Mouse (Mus musculus) limb, embryonic 15.5 days (tissue): ENCODE measurements around the gene Tmem119. TPM values are rescaled to one million over a fixed set of nuclear protein-coding genes. Genes with fewer than 3 reads are reported as not detected.

ENCODE experiments used
- ATAC-seq: fragments of 200-750 bp; cut with Nextera tagmentation; 2 replicates; pipeline ENCODE4 v1.8.0; 2017; ENCODE audit warnings: low read depth, moderate TSS enrichment; ENCODE audit not compliant: insufficient number of reproducible peaks, low FRiP score, low TSS enrichment
- H3K27ac ChIP-seq: fragments of 300-500 bp; sonication (generic); 2 replicates; pipeline ENCODE4 v1.5.1; 2015; ENCODE audit warnings: moderate library complexity, mild to moderate bottlenecking, inconsistent platforms
- H3K27me3 ChIP-seq: fragments of 300-500 bp; sonication (generic); 2 replicates; pipeline ENCODE4 v1.6.1; 2015; ENCODE audit warnings: inconsistent platforms
- H3K36me3 ChIP-seq: fragments of 300-500 bp; sonication (generic); 2 replicates; pipeline ENCODE4 v1.6.1; 2015; ENCODE audit warnings: inconsistent platforms
- H3K4me1 ChIP-seq: fragments of 300-500 bp; sonication (generic); 2 replicates; pipeline ENCODE4 v1.6.1; 2015; ENCODE audit warnings: inconsistent platforms
- H3K4me2 ChIP-seq: fragments of 300-500 bp; sonication (generic); 2 replicates; pipeline ENCODE4 v1.6.1; 2015; ENCODE audit warnings: mild to moderate bottlenecking, inconsistent platforms
- H3K4me3 ChIP-seq: fragments of 300-500 bp; sonication (generic); 2 replicates; pipeline ENCODE4 v1.5.1; 2015; ENCODE audit warnings: mild to moderate bottlenecking, inconsistent platforms
- H3K9ac ChIP-seq: fragments of 300-500 bp; sonication (generic); 2 replicates; pipeline ENCODE4 v1.6.1; 2015; ENCODE audit warnings: inconsistent platforms
- H3K9me3 ChIP-seq: fragments of 300-500 bp; sonication (generic); 2 replicates; pipeline ENCODE4 v1.6.1; 2016; ENCODE audit warnings: inconsistent platforms
- WGBS: fragments of 180-500 bp; shearing (Covaris S2); methylation state at CpG from one replicate; pipeline ENCODE4 v1.1.7; 2015; 5-methylcytosine and 5-hydroxymethylcytosine counted together
- polyA plus RNA-seq: library from polyadenylated mRNA; unstranded; fragments of >200 nt; fragmentation: Nextera tagmentation; extraction: Ambion mirVana; gene quantifications from 2 replicates; pipeline ENCODE4 v1.2.1, GENCODE M21; 2015

Gene Tmem119
- polyA plus RNA-seq: 202 and 204 TPM in 2 replicates

DNA sequence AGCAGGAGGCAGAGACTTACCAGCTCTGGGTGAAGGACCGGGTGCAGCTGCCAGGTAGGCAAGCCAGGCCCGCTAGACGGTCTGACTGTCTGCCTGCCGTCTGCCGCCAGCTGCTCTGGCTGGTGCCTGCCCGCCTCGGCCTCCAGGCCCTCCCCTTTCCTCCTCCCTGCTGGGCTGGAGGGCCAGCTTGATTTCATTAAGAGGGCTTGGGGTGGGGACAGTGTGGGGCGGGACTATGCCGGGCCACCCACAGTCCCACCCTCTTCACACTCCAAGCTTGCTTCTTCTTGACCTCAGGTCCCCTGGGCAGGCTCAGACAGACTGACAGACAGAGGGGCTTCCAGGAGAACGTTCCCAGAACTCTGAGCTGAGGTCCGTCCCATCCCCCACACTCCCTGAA is at the start of gene Tmem119:
TSS of gene Tmem119 (minus strand) at position 237 of the 400 bp plus-strand sequence.
- peak; percentile 87 for ATAC-seq
- Histone ChIP-seq H3K36me3 (peaks cover 5% of the 10 kb centered on the region; the same call in 1 of the 2 replicates), H3K27ac (peak within 1 kb of the TSS; percentile 92), H3K9me3 (no peaks in the 10 kb centered on the region), H3K4me1 (peaks cover 69% of the 10 kb centered on the region), H3K9ac (peak within 1 kb of the TSS; percentile 53), H3K4me3 (peak within 1 kb of the TSS; percentile 56), H3K27me3 (no peaks in the 10 kb centered on the region), H3K4me2 (peak within 1 kb of the TSS; percentile 61)
- under 1% methylated on average over 11 of the region's 11 CpGs for WGBS

DNA sequence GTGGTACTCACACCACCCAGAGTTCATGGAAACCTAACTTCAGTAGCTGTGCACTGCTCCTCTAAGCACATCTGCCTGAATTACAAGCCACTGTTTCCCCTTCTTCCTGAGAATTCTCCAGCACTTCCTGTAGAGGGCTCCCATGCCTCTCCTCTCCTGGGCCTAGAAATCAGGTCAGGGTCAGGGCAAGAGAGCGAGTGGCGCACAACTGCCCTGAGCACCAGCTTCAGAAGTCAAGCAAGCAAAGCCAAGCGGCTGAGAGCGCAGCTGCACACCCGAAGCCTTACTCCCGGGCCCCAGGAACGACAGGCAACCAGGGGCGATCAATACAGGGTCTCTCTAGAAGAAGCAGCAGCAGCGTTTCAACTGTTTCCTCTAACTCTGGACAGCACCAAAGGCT is 47.3 kb upstream of the Tmem119 start:
- Histone ChIP-seq H3K27me3 (no peaks in the 10 kb centered on the region), H3K9ac (no peak overlapping the region), H3K36me3 (peaks cover 91% of the 10 kb centered on the region), H3K9me3 (no peaks in the 10 kb centered on the region), H3K4me2 (no peak overlapping the region), H3K4me3 (no peak overlapping the region), H3K4me1 (no peaks in the 10 kb centered on the region), H3K27ac (no peak overlapping the region)
- ATAC-seq: no peak
- 89% methylated on average over 9 of the region's 9 CpGs for WGBS

DNA sequence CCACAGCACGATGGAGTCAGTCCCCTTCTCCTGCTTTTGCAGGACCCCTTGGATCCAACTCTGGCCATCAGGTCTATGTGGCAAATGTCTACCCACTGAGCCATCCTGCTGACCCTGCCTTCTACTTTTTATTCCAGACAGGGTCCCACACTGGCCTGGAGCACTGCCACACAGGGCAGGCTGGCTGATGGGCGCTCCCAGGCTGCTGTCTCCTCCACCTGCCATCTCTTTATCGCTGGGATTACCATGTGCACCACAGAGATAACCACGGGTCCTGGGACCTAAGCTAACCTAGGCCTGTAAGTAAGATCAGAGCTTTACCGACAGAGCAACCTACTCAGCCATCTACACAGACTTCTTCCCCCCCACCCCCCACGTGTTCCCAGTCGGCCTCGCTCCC is 46.3 kb upstream of the Tmem119 start:
- H3K4me2 ChIP-seq: no peak overlapping the region
- H3K27ac ChIP-seq: no peak overlapping the region
- no peak overlapping the region for H3K9ac ChIP-seq
- H3K4me1 ChIP-seq: no peaks in the 10 kb centered on the region
- ATAC-seq: no peak
- H3K9me3 ChIP-seq: no peaks in the 10 kb centered on the region
- H3K27me3 ChIP-seq: no peaks in the 10 kb centered on the region
- peaks cover 94% of the 10 kb centered on the region for H3K36me3 ChIP-seq
- H3K4me3 ChIP-seq: no peak overlapping the region
- 92% methylated on average over 8 of the region's 8 CpGs for WGBS

DNA sequence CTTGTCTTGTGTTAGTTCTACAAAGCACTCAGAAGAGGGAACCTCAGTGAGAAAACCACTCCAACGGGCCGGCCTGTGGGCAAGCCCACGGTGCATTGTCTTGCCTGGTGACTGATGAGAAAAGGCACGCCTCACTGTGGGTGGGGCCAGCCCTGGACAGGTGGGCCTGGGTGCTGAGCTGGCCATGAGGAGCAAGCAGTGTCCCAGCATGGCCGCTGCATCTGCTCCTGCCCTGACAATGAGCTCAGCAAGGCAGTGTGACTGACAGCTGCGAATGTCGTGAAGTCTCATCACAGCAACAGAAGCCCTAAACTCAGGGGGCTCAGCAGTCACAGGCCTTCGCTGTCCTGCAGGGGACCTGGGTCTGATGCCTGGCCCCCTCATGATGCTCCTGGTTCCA is 45.3 kb upstream of the Tmem119 start:
- no peaks in the 10 kb centered on the region for H3K27me3 ChIP-seq
- H3K4me1 ChIP-seq: no peaks in the 10 kb centered on the region
- WGBS: 89% methylated on average over 8 of the region's 8 CpGs
- no peak for ATAC-seq
- H3K9me3 ChIP-seq: no peaks in the 10 kb centered on the region
- no peak overlapping the region for H3K9ac ChIP-seq
- H3K4me2 ChIP-seq: no peak overlapping the region
- H3K27ac ChIP-seq: no peak overlapping the region
- peaks cover 85% of the 10 kb centered on the region for H3K36me3 ChIP-seq
- no peak overlapping the region for H3K4me3 ChIP-seq

DNA sequence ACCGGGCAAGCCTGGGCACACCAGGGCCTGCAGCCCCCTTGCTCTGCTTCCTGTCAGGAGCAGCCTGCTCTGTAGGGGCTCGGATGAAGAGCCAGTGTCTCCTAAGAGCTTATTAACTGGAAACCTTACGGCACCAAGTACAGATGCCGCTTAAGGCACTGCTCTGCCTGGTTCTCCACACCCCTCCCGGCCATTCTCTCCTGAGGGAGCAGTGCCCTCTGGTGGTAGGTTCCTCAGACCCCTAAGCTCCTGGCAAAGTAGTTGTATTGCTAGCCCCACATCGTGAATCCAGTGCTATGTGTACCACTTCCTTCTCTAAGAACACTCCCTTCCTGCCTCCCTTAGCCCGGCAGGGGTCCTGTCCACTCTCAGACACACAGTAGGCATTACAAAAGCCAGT is 44.4 kb upstream of the Tmem119 start:
- WGBS: 51% methylated on average over 7 of the region's 7 CpGs
- Histone ChIP-seq H3K9me3 (no peaks in the 10 kb centered on the region), H3K4me2 (0 out of 2 replicates have a peak overlapping the region, but pooled peaks have one; percentile 7), H3K4me3 (peak overlapping the region; percentile 3; the same call in 1 of the 2 replicates), H3K4me1 (no peaks in the 10 kb centered on the region), H3K27me3 (no peaks in the 10 kb centered on the region), H3K9ac (no peak overlapping the region), H3K36me3 (peaks cover 76% of the 10 kb centered on the region), H3K27ac (peak overlapping the region; percentile 69)
- ATAC-seq: no peak

DNA sequence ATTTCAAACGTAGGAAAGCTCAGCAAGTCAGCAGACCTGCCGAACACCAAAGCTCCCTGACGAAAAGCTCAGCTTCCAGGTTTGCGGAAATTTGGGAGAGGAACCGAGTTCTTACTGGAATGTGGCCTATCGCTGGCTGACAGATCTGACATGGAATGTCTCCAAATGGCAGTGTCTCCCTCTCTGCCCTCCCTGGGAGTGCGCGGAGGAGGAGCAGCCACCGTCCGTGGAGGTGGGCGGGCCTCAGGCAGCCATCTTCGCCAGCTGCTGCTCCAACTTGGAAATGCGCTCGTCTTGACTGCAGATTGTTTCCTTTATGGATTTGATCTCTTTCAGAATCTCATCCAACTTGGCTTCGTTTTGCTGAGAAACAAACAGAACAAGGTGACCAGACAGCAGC is 43.8 kb upstream of the Tmem119 start:
- peak overlapping the region; percentile 7; the same call in 1 of the 2 replicates for H3K4me2 ChIP-seq
- no peaks in the 10 kb centered on the region for H3K4me1 ChIP-seq
- WGBS: 52% methylated on average over 15 of the region's 15 CpGs
- H3K27me3 ChIP-seq: no peaks in the 10 kb centered on the region
- H3K9me3 ChIP-seq: no peaks in the 10 kb centered on the region
- ATAC-seq: no peak
- H3K9ac ChIP-seq: no peak overlapping the region
- H3K4me3 ChIP-seq: 0 out of 2 replicates have a peak overlapping the region, but pooled peaks have one; percentile 3
- H3K27ac ChIP-seq: peak overlapping the region; percentile 69
- peaks cover 70% of the 10 kb centered on the region for H3K36me3 ChIP-seq

DNA sequence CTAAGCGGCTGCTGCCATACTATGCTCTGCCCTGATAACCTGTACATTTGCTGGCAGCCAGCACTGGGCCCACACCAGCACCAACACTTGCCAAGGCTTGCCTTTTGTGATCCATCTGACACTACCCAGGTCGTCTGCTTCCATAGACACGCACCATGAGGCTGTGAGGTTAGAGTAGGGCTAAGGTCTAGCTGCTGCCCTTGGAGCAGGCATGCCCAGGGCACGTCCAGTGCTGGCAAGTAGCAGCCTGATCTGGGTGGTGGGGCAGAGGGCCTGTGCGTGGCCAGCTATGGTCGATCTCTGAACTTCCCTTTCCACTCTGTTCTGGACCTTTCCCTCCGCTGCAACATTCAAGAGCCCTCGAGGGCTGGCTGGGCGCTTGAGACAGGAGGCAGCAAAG is 42.6 kb upstream of the Tmem119 start:
- Histone ChIP-seq H3K27ac (no peak overlapping the region), H3K9me3 (no peaks in the 10 kb centered on the region), H3K36me3 (peaks cover 59% of the 10 kb centered on the region), H3K4me3 (no peak overlapping the region), H3K4me2 (no peak overlapping the region), H3K4me1 (no peaks in the 10 kb centered on the region), H3K27me3 (no peaks in the 10 kb centered on the region), H3K9ac (no peak overlapping the region)
- no peak for ATAC-seq
- 88% methylated on average over 9 of the region's 9 CpGs for WGBS

DNA sequence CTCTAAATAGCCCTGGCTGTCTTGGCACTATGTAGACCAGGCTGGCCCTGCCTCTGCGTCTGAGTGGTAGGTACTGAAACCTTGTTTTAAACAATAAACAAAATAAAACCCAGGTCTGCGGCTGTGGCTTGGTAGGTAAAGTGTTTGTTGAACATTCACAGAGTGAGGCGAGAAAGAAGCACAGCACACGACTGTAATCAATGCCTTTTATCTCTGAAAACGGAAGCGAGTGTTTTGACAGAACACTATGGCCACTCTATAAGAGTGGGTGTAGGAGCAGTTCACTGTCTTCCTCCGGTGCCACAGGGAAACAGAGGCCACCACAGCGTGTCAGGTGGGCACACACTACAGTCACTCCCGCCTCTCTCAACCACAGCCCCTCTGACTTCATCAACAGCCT is 41.9 kb upstream of the Tmem119 start:
- Histone ChIP-seq H3K36me3 (peaks cover 53% of the 10 kb centered on the region), H3K4me1 (no peaks in the 10 kb centered on the region), H3K9me3 (no peaks in the 10 kb centered on the region), H3K4me2 (no peak overlapping the region), H3K4me3 (no peak overlapping the region), H3K9ac (no peak overlapping the region), H3K27ac (no peak overlapping the region), H3K27me3 (no peaks in the 10 kb centered on the region)
- 84% methylated on average over 9 of the region's 9 CpGs for WGBS
- ATAC-seq: no peak

DNA sequence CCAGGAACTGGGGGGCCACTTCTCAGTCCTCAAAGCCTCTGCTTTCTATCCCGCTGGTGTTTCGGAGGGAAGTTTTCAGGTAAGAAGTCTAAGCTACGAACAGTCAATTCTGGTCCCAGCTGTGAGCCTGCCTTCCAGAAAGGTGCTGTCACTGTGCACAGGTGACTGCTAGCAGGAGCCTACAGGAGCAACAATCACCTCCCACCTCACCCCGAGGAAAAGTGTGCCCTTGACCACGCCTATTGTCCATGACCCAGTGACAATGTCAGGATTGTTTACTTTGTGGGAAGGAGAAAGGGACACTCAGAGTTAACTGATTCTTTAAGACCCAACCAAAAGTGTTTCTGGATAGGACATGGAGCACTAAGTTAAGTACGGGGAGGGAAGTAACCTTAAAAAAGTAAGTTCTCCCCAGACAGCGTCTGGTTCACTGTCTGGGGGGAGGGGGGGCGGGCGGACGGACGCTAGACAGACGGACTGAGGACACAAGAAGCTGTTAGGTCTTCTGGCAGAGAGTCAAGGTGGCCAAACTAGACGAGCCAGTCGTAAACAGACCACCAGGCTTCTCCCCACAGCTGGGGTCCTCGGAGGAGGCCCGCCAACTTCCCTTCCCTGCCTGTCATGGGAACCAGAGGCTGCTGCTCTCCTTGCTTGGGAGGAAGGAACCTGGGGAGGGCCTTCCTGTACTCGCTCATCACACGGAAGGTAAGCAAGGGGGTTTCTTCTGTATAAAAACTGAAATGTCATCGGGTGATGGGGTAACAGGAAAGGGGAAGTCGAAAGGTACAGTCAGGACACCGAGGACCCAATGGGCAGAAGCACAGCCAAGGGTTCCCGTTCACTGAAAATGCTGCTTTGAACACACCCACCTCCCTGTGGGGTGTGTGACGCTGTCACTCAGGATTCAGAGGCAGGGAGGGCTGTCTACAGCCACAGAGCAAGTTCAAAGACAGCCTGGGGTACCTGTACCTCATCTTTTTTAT is 41.2 kb upstream of the Tmem119 start:
- no peaks in the 10 kb centered on the region for H3K4me1 ChIP-seq
- no peak overlapping the region for H3K4me3 ChIP-seq
- ATAC-seq: no peak
- WGBS: 69% methylated on average over 23 of the region's 23 CpGs
- H3K9ac ChIP-seq: no peak overlapping the region
- no peaks in the 10 kb centered on the region for H3K27me3 ChIP-seq
- no peak overlapping the region for H3K4me2 ChIP-seq
- peaks cover 46% of the 10 kb centered on the region for H3K36me3 ChIP-seq
- H3K27ac ChIP-seq: no peak overlapping the region
- H3K9me3 ChIP-seq: no peaks in the 10 kb centered on the region

DNA sequence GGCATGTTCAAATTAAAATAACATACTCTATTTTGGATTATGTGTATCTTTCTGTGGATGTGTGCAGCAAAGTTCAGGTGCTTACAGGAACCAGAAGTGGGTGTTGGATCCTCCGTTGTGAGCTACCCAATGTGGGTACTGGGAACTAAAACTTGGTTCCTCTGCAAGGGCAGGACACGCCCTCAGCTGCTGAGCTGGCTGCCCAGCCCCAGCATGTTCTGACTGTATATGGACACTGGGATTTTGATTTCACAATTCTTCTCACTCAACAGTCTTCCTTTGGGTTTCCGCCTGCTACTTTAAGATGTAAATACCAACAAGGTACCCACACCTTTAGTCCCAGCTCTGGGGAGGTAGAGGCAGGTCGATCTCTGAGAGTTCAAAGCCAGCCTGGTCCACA is 40.1 kb upstream of the Tmem119 start:
- ATAC-seq: no peak
- no peak overlapping the region for H3K9ac ChIP-seq
- no peak overlapping the region for H3K4me3 ChIP-seq
- no peaks in the 10 kb centered on the region for H3K4me1 ChIP-seq
- H3K36me3 ChIP-seq: peaks cover 35% of the 10 kb centered on the region
- H3K4me2 ChIP-seq: no peak overlapping the region
- no peaks in the 10 kb centered on the region for H3K9me3 ChIP-seq
- no peak overlapping the region for H3K27ac ChIP-seq
- WGBS: 91% methylated on average over 4 of the region's 4 CpGs
- H3K27me3 ChIP-seq: no peaks in the 10 kb centered on the region

DNA sequence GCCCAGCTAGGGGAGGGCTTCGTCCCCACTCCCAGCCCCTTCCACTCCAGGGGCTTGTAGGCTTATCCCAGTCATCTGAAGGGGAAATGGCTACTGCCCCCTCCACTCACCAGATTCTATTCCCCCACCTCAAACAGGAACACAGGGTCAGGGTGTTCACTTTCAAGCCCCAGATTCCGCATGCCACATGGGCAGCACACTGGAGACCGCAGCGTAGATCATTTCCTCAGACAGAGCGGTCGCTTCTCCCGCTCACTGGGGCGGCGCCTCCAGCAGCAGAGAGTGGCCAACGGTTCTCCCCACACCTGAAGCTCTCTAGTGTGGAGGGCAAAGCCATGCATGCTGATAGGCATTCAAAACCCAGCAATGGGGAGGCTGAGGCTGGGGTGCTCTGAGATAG is 36.6 kb upstream of the Tmem119 start:
- 0 out of 2 replicates have a peak, but pooled peaks cover 7% of the 10 kb centered on the region for H3K4me1 ChIP-seq
- peaks cover 4% of the 10 kb centered on the region; the same call in 1 of the 2 replicates for H3K36me3 ChIP-seq
- 77% methylated on average over 10 of the region's 10 CpGs for WGBS
- H3K27ac ChIP-seq: no peak overlapping the region
- H3K27me3 ChIP-seq: no peaks in the 10 kb centered on the region
- H3K4me3 ChIP-seq: no peak overlapping the region
- no peaks in the 10 kb centered on the region for H3K9me3 ChIP-seq
- H3K4me2 ChIP-seq: no peak overlapping the region
- ATAC-seq: no peak
- no peak overlapping the region for H3K9ac ChIP-seq

DNA sequence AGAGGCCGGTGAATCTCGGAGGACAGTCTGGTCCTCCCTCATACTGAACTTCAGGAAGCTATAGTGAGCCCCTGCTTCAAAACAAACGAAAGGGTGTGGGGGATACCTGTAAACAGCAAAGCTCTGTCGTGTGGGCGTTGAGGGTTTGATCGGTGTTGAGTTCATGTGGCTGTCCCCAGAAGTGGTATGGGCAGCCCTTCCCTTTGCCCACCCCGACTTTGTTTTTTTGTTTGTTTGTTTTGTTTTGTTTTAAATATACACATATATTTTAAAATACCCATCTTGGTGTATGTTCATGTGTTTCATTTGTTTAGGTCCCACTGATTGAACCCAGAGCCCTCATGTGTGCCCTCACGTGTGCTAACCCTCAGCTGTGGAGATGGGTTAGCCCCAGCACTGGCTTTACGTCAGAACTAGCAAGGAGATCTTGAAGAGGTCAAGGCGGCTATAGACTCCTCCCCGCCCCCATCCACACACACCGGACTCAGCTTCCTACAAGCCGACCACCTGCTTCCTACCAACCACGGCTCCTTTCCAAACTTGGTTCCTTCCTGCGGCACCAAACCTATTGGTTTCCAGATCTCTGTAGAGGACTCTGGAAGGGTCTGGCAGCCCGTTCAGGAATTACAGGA is 33.1 kb upstream of the Tmem119 start:
- Histone ChIP-seq H3K27me3 (no peaks in the 10 kb centered on the region), H3K4me2 (no peak overlapping the region), H3K27ac (no peak overlapping the region), H3K4me1 (0 out of 2 replicates have a peak, but pooled peaks cover 7% of the 10 kb centered on the region), H3K9ac (no peak overlapping the region), H3K36me3 (no peaks in the 10 kb centered on the region), H3K4me3 (no peak overlapping the region), H3K9me3 (no peaks in the 10 kb centered on the region)
- no peak for ATAC-seq
- 58% methylated on average over 16 of the region's 16 CpGs for WGBS
